Mouse (Mus musculus) myocyte (in vitro differentiated cells): ENCODE measurements around the gene Dnah6.

ENCODE experiments used
- E2F4 ChIP-seq: IDR thresholded peaks from one replicate; pipeline ENCODE4 v1.6.1; 2011; ENCODE audit warnings: mild to moderate bottlenecking, control low read depth, moderate library complexity; ENCODE audit not compliant: insufficient read depth
- MAX ChIP-seq: IDR thresholded peaks from one replicate; pipeline ENCODE4 v1.6.1; 2011; ENCODE audit warnings: low read depth, mild to moderate bottlenecking, control low read depth
- POLR2A ChIP-seq: IDR thresholded peaks from one replicate; pipeline ENCODE4 v1.6.1; 2011; ENCODE audit warnings: low read depth, mild to moderate bottlenecking, control low read depth, moderate library complexity; ENCODE audit not compliant: insufficient read length

- no peak for TF ChIP-seq MAX
- no peak for TF ChIP-seq POLR2A
- no peak for TF ChIP-seq E2F4
Measured at GRCm38 (mm10) chr6:72976866-72977265, 244.6 kb downstream of the Dnah6 start.
